Mouse (Mus musculus): Measurements from ENCODE around the gene Trmt61a. TPM values are rescaled to one million over a fixed set of nuclear protein-coding genes. Genes with fewer than 3 reads are reported as not detected.

Trmt61a gene
- total RNA-seq, 2 experiments from 2014 or later, result 5.8 to 6.5 TPM

DNA sequence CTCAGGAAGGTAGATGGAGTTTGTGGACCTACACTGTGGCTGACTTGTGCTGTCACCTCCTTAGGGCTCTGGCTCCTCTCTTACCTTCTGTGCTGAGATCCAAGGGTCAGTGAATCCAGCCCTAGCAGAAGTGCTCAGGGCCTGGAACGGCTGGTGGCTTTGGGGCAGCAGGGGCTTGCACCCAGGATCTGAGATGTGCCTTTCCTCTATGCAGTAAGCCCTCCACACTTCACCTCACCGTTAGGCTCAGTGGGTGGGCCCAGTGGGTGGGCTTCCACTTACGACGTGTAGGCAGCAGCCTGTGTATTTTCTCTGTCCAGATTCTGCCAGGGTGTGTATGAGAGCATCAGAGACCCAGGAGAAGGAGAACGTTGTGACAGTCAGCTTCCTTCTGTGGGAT is 55.0 kb downstream of the Trmt61a start:
- no peak for DNase-seq

Other genes starting within 250 kb of the Trmt61a start
- gene Tnfaip2, start 235.6 kb upstream of the Trmt61a start, total RNA-seq (2021), result 10 to 100 TPM; 45.1 to 52.6 TPM
- gene Gm266, start 192.3 kb upstream of the Trmt61a start, total RNA-seq (2021), result not detected
- gene Eif5, start 140.1 kb upstream of the Trmt61a start, total RNA-seq (2021), result 100 to 1,000 TPM; 170 to 186 TPM
- gene Mark3, start 103.6 kb upstream of the Trmt61a start, total RNA-seq (2021), result 10 to 100 TPM; 45.5 to 47.4 TPM
- gene Ckb, start 5.8 kb upstream of the Trmt61a start, total RNA-seq (2021), result 10 to 100 TPM; 67.8 to 74.5 TPM
- gene Bag5, start 35.2 kb downstream of the Trmt61a start, total RNA-seq (2021), result 10 to 100 TPM; 19.7 to 26.3 TPM
- 10 to 100 TPM; 33.9 to 36.8 TPM for gene Apopt1, start 35.2 kb downstream of the Trmt61a start, total RNA-seq (2021)
- gene Klc1, start 80.7 kb downstream of the Trmt61a start, total RNA-seq (2021), result 10 to 100 TPM; 77.1 to 83.0 TPM
- 1 to 10 TPM in 1 of 2 experiments, under 1 TPM in 1; 0.72 to 1.6 TPM for gene Xrcc3, start 135.8 kb downstream of the Trmt61a start, total RNA-seq (2021)
- gene Zfyve21, start 136.1 kb downstream of the Trmt61a start, total RNA-seq (2021), result 10 to 100 TPM; 71.6 to 77.3 TPM
- gene Ppp1r13b, start 230.0 kb downstream of the Trmt61a start, total RNA-seq (2021), result 10 to 100 TPM; 16.9 to 17.8 TPM

Data from heart, adult 18-20 months (tissue).